Mouse (Mus musculus) G1E-ER4 (cell line): ENCODE results near the gene Dnmt3a. TPM values are rescaled to one million over a fixed set of nuclear protein-coding genes. Genes with fewer than 3 reads are reported as not detected.

ENCODE experiments used
- GATA1 ChIP-seq: IDR thresholded peaks from one replicate; pipeline ENCODE4 v1.8.0; 2012; ENCODE audit warnings: low read length, inconsistent platforms
- polyA plus RNA-seq: library from polyadenylated mRNA; stranded (reverse); fragments of >175 nt; gene quantifications from 2 replicates; pipeline ENCODE4 v1.2.3, GENCODE M21; 2012

The Dnmt3a gene
- polyA plus RNA-seq, 1 experiment = 0.01 TPM

DNA sequence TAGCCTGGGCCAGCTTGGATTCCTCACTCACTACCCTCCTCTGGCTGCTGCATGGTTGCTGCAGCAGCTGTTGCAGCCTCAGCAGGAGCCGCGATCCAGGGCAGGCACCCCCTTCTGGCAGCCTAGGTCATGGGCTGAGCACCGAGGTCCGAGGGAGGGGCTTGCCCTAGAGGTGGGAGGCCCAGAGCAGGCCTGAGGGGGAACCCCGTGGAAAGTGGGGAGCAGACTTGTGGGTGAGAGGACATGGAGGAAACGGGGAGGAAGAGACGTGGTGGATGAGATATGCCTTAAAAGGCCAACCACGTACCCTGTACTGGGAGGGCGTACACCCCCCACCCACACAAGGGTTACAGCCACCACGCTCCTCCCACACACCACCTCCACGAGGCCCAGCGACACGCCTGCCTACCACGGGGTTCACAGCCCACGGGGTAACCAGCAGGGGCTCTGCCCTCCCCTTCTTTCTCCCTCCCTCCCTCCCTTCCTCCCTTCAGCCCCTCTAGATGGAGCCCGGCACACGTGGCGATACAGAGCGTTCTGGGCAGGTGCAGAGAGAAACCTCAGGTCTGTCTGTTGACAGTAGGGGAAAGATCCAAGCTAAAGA lies 65.2 kb downstream of the Dnmt3a start:
- TF ChIP-seq GATA1 = no peak

DNA sequence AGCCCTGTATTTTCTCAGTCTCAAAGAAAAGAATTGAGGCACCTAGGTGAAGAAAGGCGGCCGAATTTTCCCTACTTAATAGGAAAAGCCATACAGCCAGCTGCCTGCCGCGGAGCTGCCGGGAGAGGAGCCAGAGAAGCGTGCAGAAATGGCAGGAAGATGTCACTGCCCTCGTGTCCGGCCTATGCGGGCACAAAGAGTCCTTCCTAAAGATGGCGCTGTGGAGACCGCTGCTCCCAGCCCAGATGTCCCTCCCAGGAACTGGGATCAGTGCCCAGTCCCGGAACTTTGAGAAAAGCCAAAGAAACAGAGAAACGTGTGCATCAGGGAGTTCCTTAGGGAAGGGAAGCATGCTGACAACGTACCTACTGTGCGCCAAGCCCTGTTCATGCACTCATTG lies 65.8 kb downstream of the Dnmt3a start:
- TF ChIP-seq GATA1 = no peak

GRCm38 (mm10) chr12:3872410-3873230 lies 66.8 kb downstream of the Dnmt3a start:
- TF ChIP-seq GATA1 = no peak

DNA sequence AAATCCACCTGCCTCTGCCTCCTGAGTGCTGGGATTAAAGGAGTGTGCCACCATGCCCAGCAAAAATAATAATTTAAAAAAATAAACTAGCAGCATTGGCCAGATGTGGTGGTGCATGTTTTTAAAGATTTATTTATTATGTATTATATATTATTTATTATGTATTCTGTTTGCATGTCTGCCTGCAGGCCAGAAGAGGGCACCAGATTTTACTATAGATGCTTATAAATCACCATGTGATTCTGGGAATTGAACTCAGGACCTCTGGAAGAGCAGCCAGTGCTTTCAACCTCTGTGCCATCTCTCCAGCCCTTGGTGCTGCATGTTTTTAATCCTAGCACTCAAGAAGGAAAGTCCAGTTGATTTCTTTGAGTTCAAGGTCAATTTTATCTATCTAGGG lies 69.7 kb downstream of the Dnmt3a start:
- no peak for TF ChIP-seq GATA1

DNA sequence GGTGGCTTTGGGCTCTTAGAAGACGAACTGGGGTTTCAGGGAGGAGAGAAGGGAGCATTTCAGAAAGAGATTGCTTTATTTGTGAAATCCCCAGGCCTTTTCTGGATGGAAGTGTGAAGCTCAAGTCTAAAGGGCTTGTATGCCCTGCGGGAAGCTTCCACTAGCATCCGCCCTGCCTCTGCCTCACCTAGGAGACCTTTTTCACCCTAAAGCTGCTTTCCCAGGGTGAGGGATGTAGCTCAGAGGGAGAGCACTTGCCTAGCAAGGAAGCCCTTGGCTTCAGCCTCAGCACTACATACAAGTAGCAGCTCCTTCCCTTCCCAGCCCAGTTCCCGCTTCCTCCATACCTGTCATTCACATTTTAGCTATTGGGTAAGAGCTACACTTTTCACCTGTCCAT lies 71.6 kb downstream of the Dnmt3a start:
- TF ChIP-seq GATA1 = no peak

GRCm38 (mm10) chr12:3881474-3881873 lies 75.7 kb downstream of the Dnmt3a start:
- TF ChIP-seq GATA1 = no peak

DNA sequence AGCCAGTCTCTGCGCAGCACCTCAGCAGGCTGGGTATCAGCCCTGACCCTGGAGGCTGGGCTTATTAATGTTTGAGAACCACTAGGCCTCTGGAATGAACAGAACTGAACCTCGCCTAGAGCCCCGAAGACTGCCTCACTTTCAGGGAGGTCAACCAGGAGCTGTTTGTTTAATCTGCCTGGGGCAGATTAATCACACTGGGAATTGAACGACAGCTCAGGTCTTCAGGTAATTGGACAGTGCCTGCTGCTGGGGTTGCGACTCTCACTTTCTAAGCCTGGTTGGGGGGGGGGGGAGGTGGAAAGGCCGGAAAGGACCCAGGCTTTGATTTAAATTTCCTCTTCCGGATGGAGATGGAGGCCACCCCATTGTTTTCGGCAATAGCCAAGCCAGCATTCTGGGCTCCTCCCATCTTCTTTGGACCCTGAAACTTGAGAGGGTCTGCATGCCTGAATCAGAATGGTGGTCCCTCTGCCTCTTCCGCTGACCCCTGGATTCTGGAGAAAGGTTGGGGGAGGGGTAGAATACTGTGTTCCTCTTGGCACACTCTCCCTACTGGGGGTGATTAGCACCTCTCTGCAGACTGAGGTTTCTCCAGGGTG lies 79.2 kb downstream of the Dnmt3a start:
- TF ChIP-seq GATA1 = no peak

DNA sequence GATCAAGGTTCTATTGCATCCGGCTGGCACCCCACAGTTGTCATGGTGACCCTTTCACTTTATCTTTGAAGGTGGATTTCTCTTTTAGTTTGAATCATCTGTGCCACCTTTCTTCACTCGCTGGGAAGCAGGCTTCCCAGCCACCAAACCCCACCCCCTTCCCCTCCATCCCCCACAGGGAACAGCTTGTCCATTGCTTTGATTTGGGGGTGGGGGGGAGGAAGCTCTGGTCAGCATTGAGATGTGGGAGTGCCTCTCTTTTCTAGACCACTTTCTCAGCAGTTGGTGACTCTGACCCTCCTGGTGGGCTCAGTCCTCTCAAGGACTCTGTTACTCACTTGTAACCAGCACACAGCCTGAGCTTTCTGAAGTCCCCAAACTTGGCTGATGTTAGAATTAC lies 80.8 kb downstream of the Dnmt3a start:
- no peak for TF ChIP-seq GATA1

DNA sequence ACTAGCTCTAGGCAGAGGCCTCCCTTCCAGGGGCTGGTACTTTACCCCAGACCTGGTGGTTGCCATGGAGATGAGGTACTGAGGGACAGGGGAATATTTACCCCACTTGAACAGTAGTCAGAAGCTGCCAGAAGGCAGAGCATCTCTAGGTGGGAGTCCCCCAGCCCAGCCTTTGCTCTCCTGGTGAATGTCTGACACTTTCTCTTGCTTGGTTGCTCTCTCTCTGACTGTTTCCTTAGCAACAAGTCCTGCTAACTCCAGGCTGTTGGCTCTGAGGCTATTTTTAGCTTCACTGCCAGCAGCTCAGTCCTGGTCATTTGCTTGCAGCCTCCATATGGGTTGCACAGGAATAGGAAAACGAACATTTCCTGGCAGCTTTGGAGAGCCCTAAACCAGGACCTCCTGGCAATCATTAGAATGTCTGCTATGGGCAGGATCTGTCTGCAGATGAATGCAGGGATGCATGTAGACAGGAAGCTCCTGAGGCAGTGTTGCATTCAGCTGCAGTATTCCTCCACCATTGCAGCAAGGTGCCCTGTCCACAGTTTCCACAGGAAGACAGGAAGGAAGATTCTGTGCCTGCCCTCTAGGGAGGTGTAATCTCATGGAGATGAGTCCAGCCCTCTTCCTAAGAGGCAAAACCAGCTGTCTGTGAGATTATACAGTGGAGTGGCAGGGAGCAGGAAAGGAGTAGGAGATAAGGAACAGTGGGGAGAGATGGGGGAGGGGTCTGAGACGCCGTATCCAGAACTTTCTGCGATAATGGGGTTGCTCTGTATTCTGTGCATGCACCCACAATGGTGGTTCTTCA lies 81.9 kb downstream of the Dnmt3a start:
- no peak for TF ChIP-seq GATA1

GRCm38 (mm10) chr12:3889875-3890635 lies 84.2 kb downstream of the Dnmt3a start:
- TF ChIP-seq GATA1 = no peak

GRCm38 (mm10) chr12:3890753-3891751 lies 85.2 kb downstream of the Dnmt3a start:
- no peak for TF ChIP-seq GATA1

DNA sequence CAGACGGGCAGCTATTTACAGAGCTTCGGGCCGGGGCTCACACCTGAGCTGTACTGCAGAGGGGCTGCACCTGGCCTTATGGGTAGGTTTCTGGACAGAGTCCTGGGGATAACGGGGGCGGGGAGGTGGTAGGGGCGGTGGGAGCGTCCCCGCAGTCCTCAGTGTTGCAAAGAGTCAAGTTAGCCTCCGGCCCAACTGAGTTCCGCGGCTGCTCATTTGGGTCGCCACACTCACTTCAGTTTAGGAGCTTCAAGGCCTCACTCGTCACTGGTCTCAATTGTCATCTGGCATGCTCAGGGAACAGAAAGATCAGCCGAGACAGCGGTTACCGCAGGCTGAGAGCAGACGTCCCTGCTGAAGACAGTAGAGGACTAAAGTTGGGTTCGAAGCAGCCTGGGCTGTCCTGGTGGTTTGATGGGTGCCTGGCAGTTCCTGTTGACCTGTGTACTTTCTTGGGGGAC lies 86.0 kb downstream of the Dnmt3a start:
- TF ChIP-seq GATA1 = no peak

- no peak for TF ChIP-seq GATA1
These were observed 86.6 kb downstream of the Dnmt3a start for GRCm38 (mm10) chr12:3892240-3893059.
